Mouse (Mus musculus) left cerebral cortex, postnatal 10 days (tissue): ENCODE results near the gene Gm21974. TPM values are rescaled to one million over a fixed set of nuclear protein-coding genes. Genes with fewer than 3 reads are reported as not detected.
"Not testable (repeated sequence)": the region's sequence is repeated elsewhere in the genome, so short reads cannot be mapped to it uniquely, and the experiment has no call there.

Experiments
- DNase-seq, 2 experiments: peaks; one replicate each; pipeline ENCODE4 v3.0.0; 2021 to 2022; ENCODE audit warnings: low spot score in 2 of 2, mixed read lengths in 1 of 2; ENCODE audit errors: extremely low spot score in 1 of 2
- intact Hi-C: fragments of 180-260 bp; cut with DNase I; formaldehyde crosslinking; loops from one replicate; pipeline ENCODE4 v1.15.1; 2025
- total RNA-seq, 2 experiments: library from RNA; stranded (reverse); gene quantifications; 2 replicates each; pipeline ENCODE4 v1.2.3; 2021

Gene Gm21974
- total RNA-seq, 2 experiments from 2014 or later, result not detected

GRCm38 (mm10) chr7:127841340-127842000, 53.8 kb downstream of the Gm21974 start:
- intact Hi-C loops, result no loop called here
- peak; percentile 96 to 98 for DNase-seq

- intact Hi-C loops, result no loop called here
- DNase-seq, result peak; percentile 56 to 87
These were observed 54.4 kb downstream of the Gm21974 start for GRCm38 (mm10) chr7:127840886-127841285.

GRCm38 (mm10) chr7:127840031-127840430, 55.2 kb downstream of the Gm21974 start:
- intact Hi-C loops, DNase-seq: not testable (repeated sequence)

GRCm38 (mm10) chr7:127837878-127838277, 57.4 kb downstream of the Gm21974 start:
- DNase-seq, intact Hi-C loops: not testable (repeated sequence)

- no peak for DNase-seq
- intact Hi-C loops, result no loop called here
These were observed 57.8 kb downstream of the Gm21974 start for GRCm38 (mm10) chr7:127837473-127837872.

Other genes starting within 250 kb of the Gm21974 start
- 10 to 100 TPM; 55.1 to 55.9 TPM for gene Bcl7c, start 186.5 kb downstream of the Gm21974 start, total RNA-seq
- gene Ctf1, start 182.7 kb downstream of the Gm21974 start, total RNA-seq, result 1 to 10 TPM; 2.9 to 4.5 TPM
- gene Ctf2, start 163.3 kb downstream of the Gm21974 start, total RNA-seq, result not detected
- gene Fbxl19, start 150.9 kb downstream of the Gm21974 start, total RNA-seq, result 100 to 1,000 TPM in 1 of 2 experiments, 10 to 100 TPM in 1; 99.3 to 107 TPM
- gene Orai3, start 125.6 kb downstream of the Gm21974 start, total RNA-seq, result 10 to 100 TPM; 17.4 to 19.6 TPM
- gene Setd1a, start 118.8 kb downstream of the Gm21974 start, total RNA-seq, result 10 to 100 TPM; 35.0 to 40.9 TPM
- 1 to 10 TPM; 3.0 to 4.7 TPM for gene Gm49388, start 109.8 kb downstream of the Gm21974 start, total RNA-seq
- gene Hsd3b7, start 94.8 kb downstream of the Gm21974 start, total RNA-seq, result 1 to 10 TPM; 2.4 to 4.5 TPM
- gene Stx4a, start 71.2 kb downstream of the Gm21974 start, total RNA-seq, result 10 to 100 TPM; 48.0 to 52.9 TPM
- 100 to 1,000 TPM; 340 to 347 TPM for gene Stx1b, start 70.9 kb downstream of the Gm21974 start, total RNA-seq
- 10 to 100 TPM; 24.7 to 24.8 TPM for gene Zfp646, start 19.2 kb downstream of the Gm21974 start, total RNA-seq
- gene Zfp668, start 18.6 kb downstream of the Gm21974 start, total RNA-seq, result 10 to 100 TPM; 23.3 to 26.0 TPM
- gene Prss53, start 4.5 kb downstream of the Gm21974 start, total RNA-seq, result under 1 TPM; 0.49 to 0.73 TPM
- 10 to 100 TPM; 23.9 to 24.6 TPM for gene Vkorc1, start 163 bp upstream of the Gm21974 start, total RNA-seq
- 10 to 100 TPM; 43.0 to 43.2 TPM for gene Bckdk, start 8.6 kb upstream of the Gm21974 start, total RNA-seq
- 10 to 100 TPM; 24.2 to 26.9 TPM for gene Kat8, start 17.1 kb upstream of the Gm21974 start, total RNA-seq
- gene Prss8, start 34.6 kb upstream of the Gm21974 start, total RNA-seq, result under 1 TPM; 0.64 to 0.81 TPM
- 10 to 100 TPM; 12.2 to 14.4 TPM for gene Prss36, start 51.3 kb upstream of the Gm21974 start, total RNA-seq
- gene Fus, start 72.0 kb upstream of the Gm21974 start, total RNA-seq, result 100 to 1,000 TPM; 387 to 389 TPM
- gene Pycard, start 98.4 kb upstream of the Gm21974 start, total RNA-seq, result 1 to 10 TPM; 3.7 to 5.5 TPM
- under 1 TPM; 0.39 to 0.62 TPM for gene Trim72, start 108.5 kb upstream of the Gm21974 start, total RNA-seq
- gene Itgam, start 167.2 kb upstream of the Gm21974 start, total RNA-seq, result 1 to 10 TPM; 8.5 to 8.7 TPM
- under 1 TPM in 1 of 2 experiments, not detected in 1; 0.09 TPM for gene Gm49368, start 167.2 kb upstream of the Gm21974 start, total RNA-seq
- under 1 TPM in 1 of 2 experiments, not detected in 1; 0.30 TPM for gene Itgax, start 234.1 kb upstream of the Gm21974 start, total RNA-seq